Mouse (Mus musculus) midbrain, embryonic 11.5 days (tissue): ENCODE results near the gene Bmp15. TPM values are rescaled to one million over a fixed set of nuclear protein-coding genes. Genes with fewer than 3 reads are reported as not detected.

Experiments
- ATAC-seq: fragments of 200-750 bp; cut with Nextera tagmentation; 2 replicates; pipeline ENCODE4 v1.8.0; 2017; ENCODE audit warnings: moderate TSS enrichment, moderate library complexity; ENCODE audit not compliant: low FRiP score
- DNase-seq: peaks from one replicate; pipeline ENCODE4 v3.0.0; 2015; ENCODE audit warnings: low spot score; ENCODE audit errors: missing footprints
- H3K27ac ChIP-seq: fragments of 300-500 bp; sonication (generic); 2 replicates; pipeline ENCODE4 v1.5.1; 2014; ENCODE audit warnings: low read depth, low read length
- H3K27me3 ChIP-seq: fragments of 300-500 bp; sonication (generic); 2 replicates; pipeline ENCODE4 v1.6.1; 2014; ENCODE audit warnings: mild to moderate bottlenecking, low read length, moderate library complexity, mixed read lengths; ENCODE audit not compliant: control insufficient read depth, insufficient read depth
- H3K36me3 ChIP-seq: fragments of 300-500 bp; sonication (generic); 2 replicates; pipeline ENCODE4 v1.6.1; 2014; ENCODE audit warnings: mild to moderate bottlenecking, low read length, moderate library complexity, mixed read lengths; ENCODE audit not compliant: control insufficient read depth, insufficient read depth
- H3K4me1 ChIP-seq: fragments of 300-500 bp; sonication (generic); 2 replicates; pipeline ENCODE4 v1.6.1; 2014; ENCODE audit warnings: low read length; ENCODE audit not compliant: control insufficient read depth, insufficient read depth
- H3K4me2 ChIP-seq: fragments of 300-500 bp; sonication (generic); 2 replicates; pipeline ENCODE4 v1.6.1; 2014; ENCODE audit warnings: mild to moderate bottlenecking, moderate library complexity
- H3K4me3 ChIP-seq: fragments of 300-500 bp; sonication (generic); 2 replicates; pipeline ENCODE4 v1.5.1; 2014; ENCODE audit warnings: low read depth, low read length
- H3K9ac ChIP-seq: fragments of 300-500 bp; sonication (generic); 2 replicates; pipeline ENCODE4 v1.6.1; 2014; ENCODE audit warnings: low read length
- H3K9me3 ChIP-seq: fragments of 300-500 bp; sonication (generic); 2 replicates; pipeline ENCODE4 v1.6.1; 2016; ENCODE audit warnings: low read length; ENCODE audit not compliant: control insufficient read depth
- WGBS: fragments of 180-500 bp; shearing (Covaris S2); extraction: QIAGEN DNeasy Blood & Tissue Kit; methylation state at CpG from one replicate; pipeline ENCODE4 v1.1.7; 2014; 5-methylcytosine and 5-hydroxymethylcytosine counted together
- polyA plus RNA-seq: library from polyadenylated mRNA; unstranded; fragments of >200 nt; fragmentation: Nextera tagmentation; extraction: Ambion mirVana; gene quantifications from 2 replicates; pipeline ENCODE4 v1.2.1, GENCODE M21; 2014

Bmp15 gene
- 0.07 TPM in 1 of 2 replicates, not detected in the other for polyA plus RNA-seq

DNA sequence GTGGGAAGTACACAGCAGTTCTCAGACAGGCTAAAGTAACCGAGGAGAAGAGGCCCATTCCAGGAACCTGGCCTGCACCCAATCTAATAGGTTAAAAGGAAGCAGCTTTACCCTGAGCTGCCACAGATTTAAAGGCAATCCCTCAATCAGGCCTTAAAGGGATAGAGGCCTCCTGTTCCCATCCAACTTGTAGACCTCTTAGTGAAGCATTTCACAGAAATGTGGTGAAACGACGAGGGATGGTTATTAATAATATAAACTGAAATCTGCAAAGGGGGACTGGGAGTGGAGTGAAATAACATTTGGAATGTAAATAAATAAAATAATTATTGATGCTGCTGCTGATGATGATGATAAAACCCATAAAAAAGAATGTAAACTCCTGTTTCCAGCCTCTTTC, at the start of gene Bmp15:
TSS of gene Bmp15 (minus strand) at position 101 of the 400 bp plus-strand sequence.
- Histone ChIP-seq H3K9ac (no peak within 1 kb of the TSS), H3K36me3 (no peaks in the 10 kb centered on the region), H3K4me1 (no peaks in the 10 kb centered on the region), H3K27me3 (no peaks in the 10 kb centered on the region), H3K27ac (no peak within 1 kb of the TSS), H3K9me3 (no peaks in the 10 kb centered on the region), H3K4me3 (no peak within 1 kb of the TSS), H3K4me2 (no peak within 1 kb of the TSS)
- WGBS = 82% methylated on average over 3 of the region's 3 CpGs
- no peak for ATAC-seq
- DNase-seq = no peak

DNA sequence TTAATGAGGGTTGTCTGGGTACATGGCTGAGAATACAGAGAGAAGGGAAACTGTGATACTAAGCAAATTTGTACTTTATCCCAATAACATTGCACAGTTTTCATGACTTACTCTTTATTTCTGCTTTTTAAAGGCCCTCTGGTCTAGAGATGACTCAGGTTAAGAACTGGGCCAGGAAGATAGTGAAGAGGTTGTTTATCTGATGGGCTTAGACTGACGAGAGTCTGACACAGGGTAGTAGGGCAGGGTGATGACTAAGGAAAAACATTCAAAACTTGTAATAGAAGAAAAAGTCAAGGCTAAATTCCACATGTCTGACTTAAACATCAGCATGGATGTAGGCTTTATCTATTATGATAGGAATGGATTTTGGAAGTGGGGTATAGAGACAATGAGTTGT, 48.3 kb upstream of the Bmp15 start:
- no peaks in the 10 kb centered on the region for H3K27me3 ChIP-seq
- ATAC-seq (no peak), DNase-seq (no peak)
- H3K9ac ChIP-seq = no peak overlapping the region
- 88% methylated on average over 1 of the region's 1 CpGs for WGBS
- H3K4me1 ChIP-seq = no peaks in the 10 kb centered on the region
- no peaks in the 10 kb centered on the region for H3K9me3 ChIP-seq
- no peak overlapping the region for H3K27ac ChIP-seq
- H3K4me3 ChIP-seq = no peak overlapping the region
- H3K4me2 ChIP-seq = no peak overlapping the region
- H3K36me3 ChIP-seq = no peaks in the 10 kb centered on the region

DNA sequence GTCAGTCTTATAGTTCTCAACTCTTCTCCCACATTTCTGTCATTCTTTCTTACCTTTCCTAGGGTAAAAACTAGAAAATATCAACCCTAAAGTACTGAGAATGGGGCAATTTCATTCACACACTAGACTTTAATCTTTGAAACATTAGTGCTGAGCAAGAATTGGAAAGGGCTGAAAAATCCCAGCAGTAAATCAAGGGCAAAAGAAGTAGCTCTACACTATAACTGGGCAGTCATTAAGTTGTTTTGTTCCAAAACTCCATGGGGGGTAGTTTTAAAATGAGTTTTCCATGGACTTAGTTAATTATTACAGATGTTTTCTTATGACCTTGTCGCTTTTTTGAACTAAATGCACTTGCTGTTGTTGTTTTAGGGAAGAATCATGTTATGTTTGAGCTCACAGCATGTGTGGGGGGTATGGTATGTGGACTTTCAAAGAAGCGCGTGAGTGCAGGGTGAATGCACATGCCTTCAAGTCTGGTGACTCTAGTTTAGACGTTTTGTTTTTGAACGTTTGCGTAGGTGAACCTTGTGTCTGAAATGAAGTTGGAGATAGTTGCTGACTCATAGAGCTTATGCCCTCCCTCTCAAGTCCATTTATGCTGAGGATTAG, 37.1 kb upstream of the Bmp15 start:
- 61% methylated on average over 6 of the region's 6 CpGs for whole genome bisulfite sequencing
- no peak overlapping the region for H3K4me2 ChIP-seq

GRCm38 (mm10) chrX:6356876-6357275, 36.4 kb upstream of the Bmp15 start:
- no peak overlapping the region for H3K9ac ChIP-seq
- no peaks in the 10 kb centered on the region for H3K9me3 ChIP-seq
- no peak for ATAC-seq
- no peak overlapping the region for H3K4me2 ChIP-seq
- H3K27ac ChIP-seq = no peak overlapping the region
- H3K4me3 ChIP-seq = no peak overlapping the region
- H3K4me1 ChIP-seq = no peaks in the 10 kb centered on the region
- WGBS = 80% methylated on average over 3 of the region's 3 CpGs
- H3K36me3 ChIP-seq = no peaks in the 10 kb centered on the region
- H3K27me3 ChIP-seq = no peaks in the 10 kb centered on the region
- no peak for DNase-seq

More for the DNA sequence above, 37.1 kb upstream of the Bmp15 start:
- no peaks in the 10 kb centered on the region for H3K4me1 ChIP-seq
- H3K4me3 ChIP-seq = no peak overlapping the region
- no peaks in the 10 kb centered on the region for H3K27me3 ChIP-seq
- H3K36me3 ChIP-seq = no peaks in the 10 kb centered on the region
- ATAC-seq (no peak), DNase-seq (no peak)
- H3K9ac ChIP-seq = no peak overlapping the region
- no peak overlapping the region for H3K27ac ChIP-seq
- H3K9me3 ChIP-seq = no peaks in the 10 kb centered on the region

DNA sequence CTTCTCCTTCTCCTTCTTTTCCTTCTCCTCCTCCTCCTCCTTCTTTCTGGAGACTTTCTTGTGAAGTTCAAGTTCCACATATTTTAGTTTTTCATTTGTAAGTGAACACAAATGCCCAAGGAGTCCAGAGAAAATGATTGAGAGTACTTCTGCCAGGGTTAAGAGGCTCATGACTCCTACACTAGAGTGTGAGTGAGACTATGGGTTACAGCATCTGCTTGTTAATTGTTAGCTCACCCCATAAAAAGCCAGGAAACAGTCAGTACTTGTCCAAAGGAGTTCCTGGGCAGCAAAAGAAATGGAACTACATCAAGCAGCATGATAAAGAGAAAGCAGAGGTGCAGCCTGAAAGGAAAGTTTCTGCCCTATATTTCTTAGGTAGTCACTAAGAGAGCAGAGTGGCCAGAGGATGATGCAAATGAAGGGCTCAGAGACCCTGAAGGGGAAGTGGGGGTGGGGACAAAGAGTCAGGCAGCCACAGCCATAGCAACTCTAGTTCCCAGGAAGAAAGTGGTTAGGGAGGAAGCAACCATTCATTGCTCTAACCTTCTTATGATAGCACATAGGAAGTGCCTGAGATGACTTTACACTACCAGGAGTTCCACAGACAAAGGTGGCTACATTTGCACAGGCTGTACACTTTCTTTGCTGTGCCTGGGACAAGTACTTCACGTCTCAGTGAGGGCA, 24.9 kb upstream of the Bmp15 start:
- H3K9ac ChIP-seq = no peak overlapping the region
- H3K9me3 ChIP-seq = no peaks in the 10 kb centered on the region
- no peaks in the 10 kb centered on the region for H3K4me1 ChIP-seq
- ATAC-seq (no peak), DNase-seq (no peak)
- no peak overlapping the region for H3K4me2 ChIP-seq
- H3K27ac ChIP-seq = no peak overlapping the region
- 43% methylated on average over 1 of the region's 1 CpGs for WGBS
- H3K4me3 ChIP-seq = no peak overlapping the region
- H3K27me3 ChIP-seq = no peaks in the 10 kb centered on the region
- H3K36me3 ChIP-seq = no peaks in the 10 kb centered on the region

DNA sequence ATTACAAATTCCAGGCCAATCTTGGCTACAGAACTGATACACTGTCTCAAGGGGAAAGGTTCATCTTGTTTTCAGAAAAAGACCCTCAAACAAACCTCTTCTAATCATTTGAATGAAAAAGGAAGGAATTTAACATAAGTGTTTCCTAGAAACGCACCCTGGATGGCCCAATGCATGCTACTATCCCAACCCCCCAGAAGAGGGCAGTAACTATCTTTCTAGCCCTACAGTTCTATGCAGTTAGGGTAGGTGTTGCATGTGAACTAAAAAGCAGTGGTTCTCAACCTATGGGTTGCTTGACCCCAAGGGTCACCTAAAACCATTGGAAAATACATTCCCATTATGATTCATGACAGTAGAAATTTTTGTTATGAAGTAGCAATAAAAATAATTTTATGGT, 3.5 kb upstream of the Bmp15 start:
- DNase-seq = no peak
- 40% methylated on average over 1 of the region's 1 CpGs for WGBS

GRCm38 (mm10) chrX:6317747-6318146, 2.8 kb downstream of the Bmp15 start:
- Histone ChIP-seq H3K36me3 (no peaks in the 10 kb centered on the region), H3K4me2 (no peak overlapping the region), H3K27ac (no peak overlapping the region), H3K9ac (no peak overlapping the region), H3K27me3 (no peaks in the 10 kb centered on the region), H3K4me1 (no peaks in the 10 kb centered on the region), H3K4me3 (no peak overlapping the region), H3K9me3 (no peaks in the 10 kb centered on the region)
- DNase-seq (no peak), ATAC-seq (no peak)
- 64% methylated on average over 1 of the region's 1 CpGs for WGBS

More for the DNA sequence above, 3.5 kb upstream of the Bmp15 start:
- H3K36me3 ChIP-seq = no peaks in the 10 kb centered on the region
- no peak for ATAC-seq
- H3K4me2 ChIP-seq = no peak overlapping the region
- H3K4me3 ChIP-seq = no peak overlapping the region
- H3K27me3 ChIP-seq = no peaks in the 10 kb centered on the region
- no peaks in the 10 kb centered on the region for H3K9me3 ChIP-seq
- no peak overlapping the region for H3K9ac ChIP-seq
- H3K27ac ChIP-seq = no peak overlapping the region
- H3K4me1 ChIP-seq = no peaks in the 10 kb centered on the region

Other genes with a start within 250 kb of the Bmp15 start
- gene AU022751, start 237.3 kb downstream of the Bmp15 start, polyA plus RNA-seq = not detected in 2 replicates
- gene Nudt10, start 147.7 kb downstream of the Bmp15 start, polyA plus RNA-seq = 29.2 and 29.6 TPM in 2 replicates
- 3.9 and 4.9 TPM in 2 replicates for gene Shroom4, start 79.1 kb upstream of the Bmp15 start, polyA plus RNA-seq